Mouse (Mus musculus) liver, adult 2 months (tissue): Measurements from ENCODE around the gene Gm37240.

Source experiments
- CTCF ChIP-seq: fragments of 200-500 bp; IDR thresholded peaks from 2 replicates; pipeline ENCODE4 v1.5.1; 2011; ENCODE audit warnings: low read depth, low read length, control low read depth
- POLR2A ChIP-seq: fragments of 200-500 bp; IDR thresholded peaks from 2 replicates; pipeline ENCODE4 v1.6.1; 2011; ENCODE audit warnings: low read length, control low read depth; ENCODE audit not compliant: insufficient read depth; ENCODE audit errors: extremely low read depth

GRCm38 (mm10) chr3:85677133-85677532 lies 210.2 kb downstream of the Gm37240 start:
- no peak for TF ChIP-seq CTCF
- TF ChIP-seq POLR2A = no peak
